Mouse (Mus musculus): ENCODE data around the gene Rsu1. TPM values are rescaled to one million over a fixed set of nuclear protein-coding genes. Genes with fewer than 3 reads are reported as not detected.

The Rsu1 gene
- polyA plus RNA-seq, 1 experiment from 2014 or later, result 54.0 TPM

DNA sequence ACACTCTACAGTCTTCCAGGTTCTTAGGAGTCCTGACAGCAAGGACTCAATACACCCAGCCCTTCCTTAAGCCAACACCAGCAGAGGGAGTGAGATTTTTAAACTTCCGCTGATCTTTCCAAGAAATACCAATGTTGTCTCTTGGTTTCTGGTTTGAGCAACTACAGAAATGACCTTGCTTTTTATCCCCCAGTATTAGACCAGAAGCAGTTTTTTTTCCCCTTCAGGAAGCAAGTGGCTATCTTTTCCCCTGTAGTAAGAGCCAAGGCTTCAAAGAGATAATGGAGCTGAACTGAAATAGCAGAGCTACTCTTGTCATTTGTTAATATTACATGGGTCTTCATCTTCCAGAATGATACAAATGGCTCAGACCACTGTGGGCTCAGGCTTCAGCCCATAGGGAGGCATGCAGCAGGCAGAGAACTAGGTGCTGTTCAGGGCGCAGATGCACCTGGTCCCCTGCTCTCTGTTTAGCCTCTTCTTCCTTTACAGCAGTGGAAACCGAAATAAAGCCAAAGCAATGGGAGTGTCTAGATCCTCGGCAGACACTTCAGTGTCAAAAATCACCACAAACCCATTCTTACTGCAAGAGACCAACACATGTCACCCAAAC, 2.4 kb downstream of the Rsu1 start:
- no peak overlapping the region for H3K4me2 ChIP-seq (ENCODE audit: low read depth, low read length)
- no peak for ATAC-seq (ENCODE audit: low read depth)
- 33% methylated on average over 4 of the region's 4 CpGs for WGBS (ENCODE audit: insufficient replicate concordance)

DNA sequence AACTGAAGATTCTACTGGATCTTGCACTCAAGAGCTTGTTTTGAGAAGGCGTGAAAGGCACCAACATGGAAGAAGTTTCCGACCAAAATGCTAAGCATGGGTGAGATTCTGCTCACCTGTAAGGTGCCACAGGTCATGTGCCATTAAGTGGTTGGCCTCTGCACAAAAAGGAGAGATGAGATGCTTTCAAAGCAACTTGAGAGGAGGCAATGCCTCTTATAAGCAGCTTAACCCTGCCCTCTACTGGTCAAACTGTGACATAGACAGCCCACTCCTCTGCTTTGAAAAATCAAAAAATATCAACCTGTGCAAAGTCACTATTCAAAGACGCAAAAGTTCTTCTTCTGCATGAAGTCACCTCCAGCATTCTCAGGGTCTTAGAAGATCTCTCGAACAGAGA, 6.3 kb downstream of the Rsu1 start:
- H3K9me3 ChIP-seq (replicated peaks; ENCODE audit: control insufficient read depth, low read length), result no peaks in the 10 kb centered on the region
- no peaks in the 10 kb centered on the region for H3K36me3 ChIP-seq (ENCODE audit: control insufficient read depth, insufficient read depth)
- H3K27ac ChIP-seq (ENCODE audit: low read length), result no peak overlapping the region
- no peak for ATAC-seq (ENCODE audit: low read depth)
- H3K27me3 ChIP-seq (ENCODE audit: control insufficient read depth, insufficient read depth, low read depth, low read length), result no peaks in the 10 kb centered on the region
- 38% methylated on average over 4 of the region's 4 CpGs for WGBS (ENCODE audit: insufficient replicate concordance)
- no peak overlapping the region for H3K9ac ChIP-seq (ENCODE audit: low read depth, low read length)
- no peak overlapping the region for H3K4me3 ChIP-seq (ENCODE audit: low read depth, low read length)
- peaks cover 1% of the 10 kb centered on the region for H3K4me1 ChIP-seq (ENCODE audit: control insufficient read depth, low read depth, low read length)
- no peak overlapping the region for H3K4me2 ChIP-seq (ENCODE audit: low read depth, low read length)

More for the DNA sequence above, 2.4 kb downstream of the Rsu1 start:
- H3K9me3 ChIP-seq (replicated peaks; ENCODE audit: control insufficient read depth, low read length), result no peaks in the 10 kb centered on the region
- no peaks in the 10 kb centered on the region for H3K27me3 ChIP-seq (ENCODE audit: control insufficient read depth, insufficient read depth, low read depth, low read length)
- no peak overlapping the region for H3K9ac ChIP-seq (ENCODE audit: low read depth, low read length)
- H3K27ac ChIP-seq (ENCODE audit: low read length), result no peak overlapping the region
- peaks cover 13% of the 10 kb centered on the region for H3K4me1 ChIP-seq (ENCODE audit: control insufficient read depth, low read depth, low read length)
- no peak overlapping the region for H3K4me3 ChIP-seq (ENCODE audit: low read depth, low read length)
- no peaks in the 10 kb centered on the region for H3K36me3 ChIP-seq (ENCODE audit: control insufficient read depth, insufficient read depth)

DNA sequence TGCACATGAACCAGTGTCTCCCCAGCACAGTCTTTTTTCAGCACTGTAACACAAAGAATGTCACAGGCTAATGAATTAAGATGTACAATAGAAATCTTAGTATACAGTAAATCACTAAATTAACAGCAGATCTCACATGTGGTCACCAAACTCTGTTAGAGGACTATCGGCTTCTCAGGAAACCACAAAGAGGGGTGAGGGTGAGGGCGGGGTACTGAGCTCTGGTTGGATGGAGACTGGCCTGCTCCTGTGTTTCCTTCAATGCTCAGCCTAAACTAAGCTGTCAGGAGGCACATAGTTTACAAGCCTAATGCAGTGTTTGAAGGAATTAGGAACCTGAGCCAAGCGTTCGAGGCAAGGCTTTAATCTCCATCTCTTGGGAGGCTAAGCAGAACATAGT, 8.1 kb downstream of the Rsu1 start:
- Histone ChIP-seq H3K9me3 (replicated peaks; ENCODE audit: control insufficient read depth, low read length) (no peaks in the 10 kb centered on the region), H3K27ac (ENCODE audit: low read length) (no peak overlapping the region), H3K9ac (ENCODE audit: low read depth, low read length) (no peak overlapping the region), H3K27me3 (ENCODE audit: control insufficient read depth, insufficient read depth, low read depth, low read length) (no peaks in the 10 kb centered on the region), H3K36me3 (ENCODE audit: control insufficient read depth, insufficient read depth) (no peaks in the 10 kb centered on the region), H3K4me2 (ENCODE audit: low read depth, low read length) (no peak overlapping the region), H3K4me1 (ENCODE audit: control insufficient read depth, low read depth, low read length) (no peaks in the 10 kb centered on the region), H3K4me3 (ENCODE audit: low read depth, low read length) (no peak overlapping the region)
- no peak for ATAC-seq (ENCODE audit: low read depth)
- 25% methylated on average over 4 of the region's 4 CpGs for WGBS (ENCODE audit: insufficient replicate concordance)

DNA sequence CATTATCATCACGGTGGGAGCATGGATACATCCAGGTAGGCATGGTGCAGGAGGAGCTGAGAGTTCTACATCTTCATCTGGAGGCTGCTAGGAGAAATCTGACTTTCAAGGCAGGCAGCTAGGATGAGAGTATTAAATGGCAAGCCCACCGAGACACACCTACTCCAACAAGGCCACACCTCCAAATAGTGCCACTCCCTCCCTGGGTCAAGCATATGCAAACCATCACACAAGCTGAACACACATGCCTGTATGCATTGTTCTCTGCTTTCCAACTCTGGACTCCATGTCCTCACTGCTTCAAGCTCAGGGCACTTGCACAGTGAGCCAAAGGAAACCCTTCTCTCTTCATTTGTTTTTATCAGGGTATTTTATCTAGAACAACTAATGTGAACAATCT, 12.6 kb downstream of the Rsu1 start:
- H3K9me3 ChIP-seq (replicated peaks; ENCODE audit: control insufficient read depth, low read length), result no peaks in the 10 kb centered on the region
- ATAC-seq (ENCODE audit: low read depth), result no peak
- 64% methylated on average over 2 of the region's 2 CpGs for WGBS (ENCODE audit: insufficient replicate concordance)
- no peaks in the 10 kb centered on the region for H3K4me1 ChIP-seq (ENCODE audit: control insufficient read depth, low read depth, low read length)
- no peaks in the 10 kb centered on the region for H3K27me3 ChIP-seq (ENCODE audit: control insufficient read depth, insufficient read depth, low read depth, low read length)
- no peak overlapping the region for H3K4me3 ChIP-seq (ENCODE audit: low read depth, low read length)
- no peak overlapping the region for H3K27ac ChIP-seq (ENCODE audit: low read length)
- H3K9ac ChIP-seq (ENCODE audit: low read depth, low read length), result no peak overlapping the region
- H3K4me2 ChIP-seq (ENCODE audit: low read depth, low read length), result no peak overlapping the region
- H3K36me3 ChIP-seq (ENCODE audit: control insufficient read depth, insufficient read depth), result peaks cover 4% of the 10 kb centered on the region

DNA sequence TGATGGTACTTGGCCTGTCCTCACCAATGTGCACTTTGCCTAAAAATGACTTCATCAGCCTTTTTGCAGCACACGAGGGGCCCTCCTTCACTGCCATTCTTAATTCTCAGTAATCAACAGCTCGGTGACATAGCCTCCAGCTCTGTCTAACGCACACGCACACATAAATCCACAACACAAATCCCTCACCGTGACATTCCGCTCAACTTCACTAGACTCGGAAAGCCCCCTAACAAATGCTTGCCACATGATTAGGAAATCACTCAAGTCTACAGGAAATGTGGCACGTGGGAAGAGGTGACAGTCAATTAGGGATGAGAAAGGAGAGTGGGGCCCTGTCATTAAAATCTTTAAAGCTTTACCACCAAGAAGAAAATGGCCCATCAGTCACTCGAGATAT, 30.5 kb downstream of the Rsu1 start:
- Histone ChIP-seq H3K27me3 (ENCODE audit: control insufficient read depth, insufficient read depth, low read depth, low read length) (no peaks in the 10 kb centered on the region), H3K9me3 (replicated peaks; ENCODE audit: control insufficient read depth, low read length) (no peaks in the 10 kb centered on the region), H3K9ac (ENCODE audit: low read depth, low read length) (no peak overlapping the region), H3K27ac (ENCODE audit: low read length) (no peak overlapping the region), H3K36me3 (ENCODE audit: control insufficient read depth, insufficient read depth) (no peaks in the 10 kb centered on the region; the same call in 1 of the 2 replicates), H3K4me2 (ENCODE audit: low read depth, low read length) (no peak overlapping the region), H3K4me1 (ENCODE audit: control insufficient read depth, low read depth, low read length) (no peaks in the 10 kb centered on the region), H3K4me3 (ENCODE audit: low read depth, low read length) (no peak overlapping the region)
- WGBS (ENCODE audit: insufficient replicate concordance), result 72% methylated on average over 9 of the region's 9 CpGs
- no peak for ATAC-seq (ENCODE audit: low read depth)

DNA sequence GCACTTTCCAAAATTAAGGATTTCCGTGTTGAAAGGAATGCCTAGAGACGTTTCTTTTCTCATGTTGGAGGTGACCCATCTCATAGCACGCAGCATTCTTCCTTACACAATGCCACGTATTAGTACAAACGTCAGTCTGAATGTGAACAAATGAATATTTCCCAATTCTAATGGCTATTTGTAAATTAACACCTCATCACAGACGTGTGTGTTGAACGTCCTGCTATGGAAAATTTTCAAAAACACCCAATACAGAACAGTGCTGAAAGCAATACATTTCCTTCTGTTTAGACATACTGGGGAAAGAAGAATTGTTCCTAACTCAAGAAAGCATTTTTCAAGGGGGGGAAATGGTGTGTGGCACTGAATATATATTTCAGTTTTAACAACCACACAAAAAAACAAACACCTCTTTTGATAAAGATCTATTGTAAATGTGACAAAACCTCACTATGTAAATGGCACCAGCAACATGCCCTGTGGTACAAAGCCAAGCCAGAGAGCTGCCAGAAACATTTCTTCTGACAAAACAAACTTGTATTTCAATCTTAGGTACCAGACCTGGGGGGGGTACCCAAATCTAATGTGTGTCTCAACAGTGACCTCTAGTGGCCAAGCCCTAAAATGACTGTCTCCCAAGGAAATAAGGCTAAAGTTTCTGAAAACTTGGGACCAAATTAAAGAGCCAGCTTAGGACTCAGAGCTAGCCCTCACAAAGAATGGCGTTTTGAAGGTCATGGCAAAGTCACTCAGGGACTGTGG, 33.9 kb downstream of the Rsu1 start:
- Histone ChIP-seq H3K4me3 (ENCODE audit: low read depth, low read length) (no peak overlapping the region), H3K36me3 (ENCODE audit: control insufficient read depth, insufficient read depth) (no peaks in the 10 kb centered on the region; the same call in 1 of the 2 replicates), H3K27ac (ENCODE audit: low read length) (no peak overlapping the region), H3K4me1 (ENCODE audit: control insufficient read depth, low read depth, low read length) (no peaks in the 10 kb centered on the region), H3K4me2 (ENCODE audit: low read depth, low read length) (no peak overlapping the region), H3K9ac (ENCODE audit: low read depth, low read length) (no peak overlapping the region), H3K27me3 (ENCODE audit: control insufficient read depth, insufficient read depth, low read depth, low read length) (no peaks in the 10 kb centered on the region), H3K9me3 (replicated peaks; ENCODE audit: control insufficient read depth, low read length) (no peaks in the 10 kb centered on the region)
- 64% methylated on average over 8 of the region's 8 CpGs for WGBS (ENCODE audit: insufficient replicate concordance)
- no peak; the same call in 1 of the 2 replicates for ATAC-seq (ENCODE audit: low read depth)

DNA sequence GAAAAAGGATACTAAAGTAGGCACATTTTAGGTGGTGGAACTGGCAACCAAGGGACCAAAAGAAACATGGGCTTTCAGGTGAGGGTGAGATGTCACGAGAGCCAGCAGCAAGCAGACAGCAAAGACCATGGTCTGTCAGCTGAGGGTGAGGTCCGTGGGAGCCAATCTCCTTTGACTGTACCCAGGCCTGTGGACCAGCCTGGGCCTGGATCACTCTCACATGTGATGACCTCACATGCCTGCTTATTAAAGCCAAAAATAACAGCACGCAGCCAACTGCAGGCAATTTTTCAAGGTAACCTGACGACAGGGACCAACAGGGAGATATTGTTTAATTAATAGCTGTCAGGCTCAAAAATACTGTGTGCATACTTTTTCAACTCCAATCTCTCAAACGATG, 35.5 kb downstream of the Rsu1 start:
- no peak for ATAC-seq (ENCODE audit: low read depth)
- Histone ChIP-seq H3K4me2 (ENCODE audit: low read depth, low read length) (no peak overlapping the region), H3K27me3 (ENCODE audit: control insufficient read depth, insufficient read depth, low read depth, low read length) (no peaks in the 10 kb centered on the region), H3K27ac (ENCODE audit: low read length) (no peak overlapping the region), H3K36me3 (ENCODE audit: control insufficient read depth, insufficient read depth) (no peaks in the 10 kb centered on the region; the same call in 1 of the 2 replicates), H3K4me3 (ENCODE audit: low read depth, low read length) (no peak overlapping the region), H3K9ac (ENCODE audit: low read depth, low read length) (no peak overlapping the region), H3K9me3 (replicated peaks; ENCODE audit: control insufficient read depth, low read length) (no peaks in the 10 kb centered on the region), H3K4me1 (ENCODE audit: control insufficient read depth, low read depth, low read length) (no peaks in the 10 kb centered on the region)
- 65% methylated on average over 5 of the region's 5 CpGs for WGBS (ENCODE audit: insufficient replicate concordance)

DNA sequence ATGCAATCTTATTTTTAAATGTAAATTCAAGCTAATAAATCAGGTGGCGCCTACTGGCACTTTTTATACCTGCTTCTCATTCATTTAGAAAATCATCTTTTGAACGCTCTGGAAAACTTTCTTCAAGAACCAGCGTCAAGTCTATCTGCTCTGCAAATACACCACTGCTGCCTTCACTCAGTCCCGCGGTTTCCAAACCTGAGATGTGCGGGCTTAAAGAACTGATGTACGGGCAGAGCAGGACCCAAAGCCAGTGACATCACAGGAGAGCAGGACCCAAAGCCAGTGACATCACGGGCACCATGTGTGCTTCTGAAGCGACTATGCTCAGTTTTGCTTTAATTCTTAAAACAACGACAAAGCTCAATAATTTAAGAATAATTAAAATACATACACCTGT, 36.4 kb downstream of the Rsu1 start:
- Histone ChIP-seq H3K4me2 (ENCODE audit: low read depth, low read length) (no peak overlapping the region), H3K27me3 (ENCODE audit: control insufficient read depth, insufficient read depth, low read depth, low read length) (no peaks in the 10 kb centered on the region), H3K36me3 (ENCODE audit: control insufficient read depth, insufficient read depth) (no peaks in the 10 kb centered on the region; the same call in 1 of the 2 replicates), H3K4me1 (ENCODE audit: control insufficient read depth, low read depth, low read length) (no peaks in the 10 kb centered on the region), H3K27ac (ENCODE audit: low read length) (no peak overlapping the region), H3K4me3 (ENCODE audit: low read depth, low read length) (no peak overlapping the region), H3K9me3 (replicated peaks; ENCODE audit: control insufficient read depth, low read length) (no peaks in the 10 kb centered on the region), H3K9ac (ENCODE audit: low read depth, low read length) (no peak overlapping the region)
- no peak for ATAC-seq (ENCODE audit: low read depth)
- 79% methylated on average over 10 of the region's 10 CpGs for WGBS (ENCODE audit: insufficient replicate concordance)

DNA sequence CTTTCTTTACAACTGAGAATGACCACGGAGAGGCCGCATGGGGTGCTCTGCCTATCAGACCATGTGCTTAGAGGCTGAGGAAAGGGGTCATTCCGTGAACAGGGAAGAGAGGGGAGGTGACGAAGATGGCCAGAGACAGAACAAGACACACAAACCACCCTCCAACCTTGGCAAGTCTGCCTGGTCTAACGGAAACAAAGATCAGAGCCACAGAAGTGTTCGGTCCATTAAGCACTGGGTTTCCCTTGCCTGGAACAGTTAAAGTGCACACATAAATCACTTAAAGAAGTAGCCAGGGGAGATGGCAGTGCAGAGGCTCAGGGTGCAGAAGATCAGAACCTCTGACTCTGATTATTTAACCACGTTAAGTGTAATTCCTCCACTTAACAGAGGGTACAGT, 37.3 kb downstream of the Rsu1 start:
- no peak for ATAC-seq (ENCODE audit: low read depth)
- no peaks in the 10 kb centered on the region for H3K36me3 ChIP-seq (ENCODE audit: control insufficient read depth, insufficient read depth)
- no peaks in the 10 kb centered on the region for H3K9me3 ChIP-seq (replicated peaks; ENCODE audit: control insufficient read depth, low read length)
- H3K9ac ChIP-seq (ENCODE audit: low read depth, low read length), result no peak overlapping the region
- H3K4me3 ChIP-seq (ENCODE audit: low read depth, low read length), result no peak overlapping the region
- H3K27me3 ChIP-seq (ENCODE audit: control insufficient read depth, insufficient read depth, low read depth, low read length), result no peaks in the 10 kb centered on the region
- WGBS (ENCODE audit: insufficient replicate concordance), result 54% methylated on average over 7 of the region's 7 CpGs
- H3K4me2 ChIP-seq (ENCODE audit: low read depth, low read length), result no peak overlapping the region
- H3K4me1 ChIP-seq (ENCODE audit: control insufficient read depth, low read depth, low read length), result no peaks in the 10 kb centered on the region
- no peak overlapping the region for H3K27ac ChIP-seq (ENCODE audit: low read length)

Data from liver, embryonic 16.5 days (tissue).